Mouse (Mus musculus) gastrocnemius, adult 2 months (tissue): ENCODE measurements around the gene Gm10840. TPM values are rescaled to one million over a fixed set of nuclear protein-coding genes. Genes with fewer than 3 reads are reported as not detected.
"Not testable (repeated sequence)": the region's sequence is repeated elsewhere in the genome, so short reads cannot be mapped to it uniquely, and the experiment has no call there.

Experiments used
- DNase-seq: peaks from one replicate; pipeline ENCODE4 v3.0.0; 2022
- H3K27ac ChIP-seq: fragments of 200-600 bp; 2 replicates; pipeline ENCODE4 v1.8.1; 2022; ENCODE audit warnings: mild to moderate bottlenecking
- H3K4me3 ChIP-seq: fragments of 200-600 bp; 2 replicates; pipeline ENCODE4 v1.8.1; 2022; ENCODE audit warnings: mild to moderate bottlenecking, moderate library complexity
- CTCF ChIP-seq: fragments of 200-600 bp; IDR thresholded peaks from 2 replicates; pipeline ENCODE4 v1.8.1; 2022; ENCODE audit warnings: antibody characterized with exemption, mild to moderate bottlenecking, moderate library complexity
- intact Hi-C: fragments of 180-260 bp; cut with DNase I; formaldehyde crosslinking; loops from one replicate; pipeline ENCODE4 v1.15.1; 2025
- total RNA-seq, 2 experiments: library from RNA; stranded (reverse); gene quantifications; 2 replicates each; pipeline ENCODE4 v1.2.3; 2021

Gm10840 gene
- total RNA-seq, 2 experiments from 2014 or later: not detected

- no peak for DNase-seq
- no peak; the same call in 1 of the 2 replicates for TF ChIP-seq CTCF
- H3K27ac ChIP-seq: peak overlapping the region; percentile 92
- peak overlapping the region; percentile 80 for H3K4me3 ChIP-seq
- intact Hi-C loops: loop anchor here (2.0 kb wide), 1 partner anchor 32 kb away; the partner anchor contains the start of genes Gm10840 and Limd2
These were observed 32.2 kb downstream of the Gm10840 start for GRCm38 (mm10) chr11:106192657-106193370.

DNA sequence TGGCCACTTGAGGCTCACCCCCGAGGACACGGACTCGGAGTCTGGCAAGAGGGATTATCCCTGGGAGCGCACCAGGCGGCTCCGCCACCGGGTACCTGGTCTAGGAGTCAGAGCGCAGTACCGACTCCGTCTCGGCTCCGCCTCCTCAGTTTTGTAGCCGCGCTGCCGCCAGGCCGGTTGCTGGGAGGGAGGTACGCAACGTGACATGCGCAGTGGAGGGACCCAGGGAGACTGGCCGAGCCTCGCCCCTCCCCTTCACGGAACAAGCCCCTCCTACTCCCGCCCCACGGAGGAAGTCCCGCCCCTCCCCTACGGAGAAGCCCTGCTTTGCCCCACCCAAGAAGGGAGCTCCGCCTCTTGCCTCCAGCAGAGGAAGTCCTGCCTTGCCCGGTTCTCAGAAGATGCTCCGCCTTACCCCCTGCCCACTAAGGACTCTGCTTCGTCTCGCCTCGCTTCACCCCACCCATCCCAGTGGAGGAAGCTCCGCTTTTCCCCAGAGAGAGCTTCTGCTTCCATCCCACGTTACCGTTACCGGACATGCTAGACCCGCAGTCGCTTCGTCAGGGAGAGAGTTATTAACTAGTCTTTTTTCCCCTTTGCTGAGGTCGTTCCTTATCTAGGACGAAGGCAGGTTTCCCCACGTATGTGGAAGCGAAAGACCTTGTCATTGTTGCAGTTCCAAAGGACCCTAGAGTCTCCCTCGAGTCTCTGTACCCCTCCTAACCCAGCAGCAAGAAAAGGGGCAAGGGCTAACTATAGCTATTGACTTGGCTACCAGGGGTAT lies 32.9 kb downstream of the Gm10840 start:
- Histone ChIP-seq H3K4me3 (peak overlapping the region; percentile 80), H3K27ac (peak overlapping the region; percentile 92)
- intact Hi-C loops: loop anchor here (2.0 kb wide), 1 partner anchor 33 kb away; the partner anchor contains the start of genes Gm10840 and Limd2
- TF ChIP-seq CTCF: peak; percentile 15; the same call in 1 of the 2 replicates
- DNase-seq: peak; percentile 98

GRCm38 (mm10) chr11:106194155-106194541 lies 33.5 kb downstream of the Gm10840 start:
- Histone ChIP-seq H3K4me3 (peak overlapping the region; percentile 80), H3K27ac (peak overlapping the region; percentile 86)
- no peak for DNase-seq
- intact Hi-C loops: no loop called here
- TF ChIP-seq CTCF: no peak

GRCm38 (mm10) chr11:106194891-106195290 lies 34.2 kb downstream of the Gm10840 start:
- no peak for DNase-seq
- intact Hi-C loops: no loop called here
- H3K4me3 ChIP-seq: no peak overlapping the region
- TF ChIP-seq CTCF: no peak
- H3K27ac ChIP-seq: no peak overlapping the region

GRCm38 (mm10) chr11:106195341-106195740 lies 34.7 kb downstream of the Gm10840 start:
- TF ChIP-seq CTCF: no peak
- no peak overlapping the region for H3K4me3 ChIP-seq
- intact Hi-C loops: no loop called here
- no peak for DNase-seq
- H3K27ac ChIP-seq: no peak overlapping the region

GRCm38 (mm10) chr11:106198277-106198676 lies 37.6 kb downstream of the Gm10840 start:
- H3K27ac ChIP-seq: no peak overlapping the region
- no peak overlapping the region for H3K4me3 ChIP-seq
- no peak for DNase-seq
- intact Hi-C loops: no loop called here
- TF ChIP-seq CTCF: no peak

- H3K4me3 ChIP-seq, intact Hi-C loops, DNase-seq, H3K27ac ChIP-seq: not testable (repeated sequence)
These were observed 39.3 kb downstream of the Gm10840 start for GRCm38 (mm10) chr11:106199997-106200396.

- H3K27ac ChIP-seq: no peak overlapping the region
- no peak overlapping the region for H3K4me3 ChIP-seq
- intact Hi-C loops: no loop called here
- no peak for TF ChIP-seq CTCF
- DNase-seq: no peak
These were observed 40.1 kb downstream of the Gm10840 start for GRCm38 (mm10) chr11:106200756-106201155.

DNA sequence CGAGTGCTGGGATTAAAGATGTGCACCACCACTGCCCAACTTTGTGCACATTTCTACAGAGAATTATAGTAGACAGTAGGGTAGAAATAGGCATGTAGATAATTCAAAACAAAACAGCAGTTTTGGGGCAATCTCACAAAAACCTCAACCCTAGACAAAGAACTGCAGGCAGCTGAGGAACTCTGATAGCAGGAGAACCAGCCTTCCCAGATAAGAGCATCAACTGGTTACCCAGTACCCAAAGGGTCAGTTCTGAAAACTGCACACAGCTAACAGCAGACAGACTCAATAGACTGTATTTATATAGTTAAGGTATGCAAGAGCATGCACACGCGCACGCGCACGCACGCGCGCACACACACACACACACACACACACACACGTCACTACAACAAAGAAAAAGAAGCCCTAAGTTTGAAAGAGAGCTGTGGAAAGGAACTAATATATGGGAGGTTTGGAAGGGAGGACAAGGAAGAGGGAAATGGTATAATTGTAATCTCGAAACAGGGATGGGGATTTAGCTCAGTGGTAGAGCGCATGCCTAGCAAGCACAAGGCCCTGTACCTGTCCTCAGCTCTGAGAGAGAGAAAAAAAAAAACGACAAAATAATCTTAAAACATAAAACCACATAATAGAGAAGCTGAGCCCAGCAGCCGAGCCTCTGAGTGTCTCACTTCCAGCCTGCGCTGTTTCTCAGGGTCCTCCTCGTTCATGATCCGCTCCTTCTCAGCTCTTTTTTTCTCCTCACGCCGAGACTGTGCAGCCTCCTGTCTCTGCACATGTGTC lies 40.9 kb downstream of the Gm10840 start:
- H3K27ac ChIP-seq: no peak overlapping the region
- no peak for TF ChIP-seq CTCF
- no peak for DNase-seq
- intact Hi-C loops: no loop called here
- no peak overlapping the region for H3K4me3 ChIP-seq

- no peak for TF ChIP-seq CTCF
- Histone ChIP-seq H3K27ac (no peak within 1 kb of the TSS), H3K4me3 (no peak within 1 kb of the TSS)
- no peak for DNase-seq
- intact Hi-C loops: no loop called here
These were observed 41.4 kb downstream of the Gm10840 start, which contains the start of gene Strada for GRCm38 (mm10) chr11:106202123-106202465. TSS of gene Strada (minus strand) at chr11:106202168.

Other genes starting within 250 kb of the Gm10840 start
- gene Cyb561, start 207.5 kb upstream of the Gm10840 start, total RNA-seq: 1 to 10 TPM; 3.9 to 4.7 TPM
- 10 to 100 TPM; 18.4 to 24.6 TPM for gene Ace, start 192.9 kb upstream of the Gm10840 start, total RNA-seq
- gene Ace3, start 166.2 kb upstream of the Gm10840 start, total RNA-seq: not detected
- not detected for gene Kcnh6, start 152.7 kb upstream of the Gm10840 start, total RNA-seq
- 10 to 100 TPM; 23.9 to 28.2 TPM for gene Dcaf7, start 124.0 kb upstream of the Gm10840 start, total RNA-seq
- 10 to 100 TPM; 33.5 to 50.1 TPM for gene Taco1, start 94.8 kb upstream of the Gm10840 start, total RNA-seq
- gene Map3k3, start 76.2 kb upstream of the Gm10840 start, total RNA-seq: 10 to 100 TPM; 23.2 to 25.7 TPM
- 1 to 10 TPM; 1.3 to 1.7 TPM for gene Limd2, start within 50 bp of the Gm10840 start, total RNA-seq
- 10 to 100 TPM; 10.0 to 10.5 TPM for gene Strada, start 41.3 kb downstream of the Gm10840 start, total RNA-seq
- 10 to 100 TPM; 68.3 to 78.9 TPM for gene Ccdc47, start 55.5 kb downstream of the Gm10840 start, total RNA-seq
- 10 to 100 TPM; 24.3 to 24.7 TPM for gene Ddx42, start 56.1 kb downstream of the Gm10840 start, total RNA-seq
- gene Ftsj3, start 95.2 kb downstream of the Gm10840 start, total RNA-seq: 10 to 100 TPM; 21.9 to 22.3 TPM
- gene Psmc5, start 95.3 kb downstream of the Gm10840 start, total RNA-seq: 100 to 1,000 TPM; 121 to 132 TPM
- 10 to 100 TPM; 10.8 to 12.8 TPM for gene Smarcd2, start 112.1 kb downstream of the Gm10840 start, total RNA-seq
- gene Tcam1, start 115.8 kb downstream of the Gm10840 start, total RNA-seq: under 1 TPM; 0.08 TPM
- not detected for gene Gh, start 141.0 kb downstream of the Gm10840 start, total RNA-seq
- gene Cd79b, start 153.9 kb downstream of the Gm10840 start, total RNA-seq: under 1 TPM; 0.28 to 0.64 TPM
- gene Scn4a, start 192.4 kb downstream of the Gm10840 start, total RNA-seq: 100 to 1,000 TPM; 439 to 468 TPM
- 1 to 10 TPM; 3.9 to 6.5 TPM for gene Prr29, start 204.6 kb downstream of the Gm10840 start, total RNA-seq
- gene Icam2, start 227.2 kb downstream of the Gm10840 start, total RNA-seq: 1 to 10 TPM; 4.2 to 6.2 TPM